Mouse (Mus musculus) kidney, adult 2 months (tissue): ENCODE results near the gene Tmem50b.

Experiments
- CTCF ChIP-seq: fragments of 200-500 bp; conservative IDR thresholded peaks from 2 replicates; pipeline ENCODE4 v1.5.1; 2011; ENCODE audit warnings: low read depth, mild to moderate bottlenecking, control low read depth, low read length, moderate library complexity, mixed read lengths; ENCODE audit not compliant: insufficient read depth, insufficient read length
- POLR2A ChIP-seq: fragments of 200-500 bp; IDR thresholded peaks from one replicate; pipeline ENCODE4 v1.6.1; 2011; ENCODE audit warnings: low read depth, low read length, control low read depth

DNA sequence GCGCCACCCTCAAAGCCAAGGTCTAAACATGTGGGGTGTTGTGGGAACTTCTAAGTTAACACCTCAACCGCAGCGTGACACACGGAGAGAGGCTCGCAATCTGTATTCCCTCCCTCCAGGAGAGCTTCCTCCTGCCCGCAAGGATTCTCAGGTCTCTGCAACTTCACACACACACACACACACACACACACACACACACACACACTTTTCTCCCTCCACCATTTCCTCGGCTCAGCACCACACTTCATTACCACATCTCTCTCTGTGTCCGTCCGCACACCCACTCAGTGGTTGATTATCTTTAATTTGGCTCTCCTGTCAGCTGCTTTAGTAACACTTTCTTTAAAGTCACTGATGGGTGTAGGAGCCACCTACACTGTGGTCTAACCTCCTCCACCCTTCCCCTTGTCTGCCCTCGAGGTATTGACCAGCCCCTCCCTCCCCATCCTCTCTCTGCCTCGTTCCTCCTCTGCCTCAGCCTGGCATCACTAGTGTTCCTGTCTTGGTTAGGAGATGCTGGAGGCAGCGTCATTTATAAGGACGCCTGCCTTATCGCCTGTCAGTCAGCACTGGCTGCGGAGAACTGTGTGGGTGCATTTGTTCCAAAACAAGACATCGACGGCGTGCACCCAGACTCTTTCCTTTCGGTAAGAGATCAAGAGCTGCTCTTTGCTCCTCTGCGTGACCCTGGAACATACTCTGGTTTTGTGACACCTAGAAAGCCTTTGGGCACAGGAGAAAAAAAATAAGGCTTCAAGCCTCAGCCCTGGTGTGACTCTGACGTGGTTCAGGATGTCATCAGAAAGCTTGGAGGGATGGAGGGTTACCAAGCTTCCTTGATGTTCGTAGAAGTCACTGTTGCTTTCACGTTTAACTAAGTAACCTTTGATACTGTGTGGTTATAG, 64.3 kb downstream of the Tmem50b start:
- TF ChIP-seq POLR2A = no peak
- no peak for TF ChIP-seq CTCF
